Mouse (Mus musculus): ENCODE data around the gene Fgfr1op2. TPM values are rescaled to one million over a fixed set of nuclear protein-coding genes. Genes with fewer than 3 reads are reported as not detected.

Fgfr1op2 gene
- total and polyA plus RNA-seq, 3 experiments: 73.0 to 101 (median 94.1) TPM

DNA sequence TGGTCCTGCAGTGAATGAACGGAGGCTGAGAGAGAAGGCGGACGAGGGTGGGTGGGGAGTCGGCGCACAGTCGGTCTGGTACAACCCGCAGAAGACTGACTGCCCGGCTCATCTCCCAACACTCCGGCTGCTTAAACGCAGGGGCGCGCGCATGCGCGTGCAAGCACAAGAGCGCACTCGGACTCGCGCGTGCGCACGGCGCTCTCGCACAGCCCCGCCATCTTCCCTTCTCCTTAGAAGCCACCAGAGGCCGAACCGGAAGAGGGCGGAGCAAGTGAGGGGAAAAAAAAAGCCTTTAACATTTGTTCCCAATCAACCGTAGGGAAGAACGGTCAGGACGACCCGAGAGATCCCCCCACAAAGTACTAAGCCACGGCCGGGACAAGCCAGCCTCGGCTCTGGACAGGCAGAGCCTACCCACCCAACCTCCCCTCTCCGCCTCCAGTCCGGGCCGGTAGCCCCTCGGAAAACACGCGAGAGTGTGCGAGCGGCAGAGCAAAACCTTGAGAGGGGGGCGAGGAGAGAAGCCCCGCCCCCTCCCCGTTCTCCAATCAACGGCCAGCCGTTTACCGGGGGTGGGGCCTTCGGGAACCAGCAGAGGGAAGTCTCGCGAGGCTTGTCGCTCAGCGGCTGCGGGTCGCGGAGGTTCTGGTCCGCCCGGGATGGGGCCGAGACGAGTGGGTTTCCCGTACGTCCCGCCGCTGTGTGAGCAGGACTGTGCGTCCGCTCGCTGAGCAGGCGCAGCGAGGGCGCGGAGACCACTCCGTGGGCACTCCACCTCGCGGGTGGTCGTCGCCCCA is 507 bp downstream of the Fgfr1op2 start, which contains the start of gene Ints13 (continued):
- TF ChIP-seq JUND (conservative IDR thresholded peaks at IDR 0.05; ENCODE audit: low read depth, low read length) (no peak), JUN (IDR thresholded peaks at IDR 0.05; ENCODE audit: insufficient read depth, low read depth, low read length) (peak; percentile 29), MAFK (IDR thresholded peaks at IDR 0.05; ENCODE audit: insufficient replicate concordance, low read length) (no peak), USF1 (IDR thresholded peaks at IDR 0.05; ENCODE audit: low read depth, low read length) (no peak), BHLHE40 (IDR thresholded peaks at IDR 0.05; ENCODE audit: low read depth, low read length) (peak; percentile 38; the same call in 1 of the 2 replicates), E2F4 (IDR thresholded peaks at IDR 0.05; ENCODE audit: insufficient replicate concordance, low read depth, low read length) (peak; percentile 23; the same call in 1 of the 2 replicates), CHD2 (IDR thresholded peaks at IDR 0.05; ENCODE audit: low read length) (peak; percentile 98), POLR2A (IDR thresholded peaks at IDR 0.05; ENCODE audit: low read depth, low read length) (peak; percentile 94)

DNA sequence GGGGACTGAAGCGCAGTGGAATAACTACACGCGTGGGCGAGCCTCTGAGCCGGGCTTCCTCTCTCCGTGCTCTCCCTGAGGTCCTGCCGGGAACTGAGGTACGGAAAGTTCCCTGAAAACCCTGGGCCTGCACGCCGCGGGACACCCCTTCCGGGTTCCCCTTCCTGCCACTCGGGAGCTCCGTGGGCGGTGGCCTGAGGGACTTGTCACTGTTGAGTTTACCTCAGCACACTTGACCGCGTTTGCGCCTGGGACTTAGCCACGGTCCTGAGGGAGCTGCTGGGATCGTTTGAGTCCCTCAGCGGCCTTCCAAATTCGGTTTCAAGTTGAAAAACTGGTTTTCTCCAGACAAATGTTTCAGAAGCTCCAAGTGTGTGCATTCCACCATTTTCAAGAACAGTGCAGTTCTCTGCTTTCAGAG is 1.1 kb downstream of the Fgfr1op2 start:
- Histone ChIP-seq H3K9me3 (replicated peaks; ENCODE audit: low read length) (no peaks in the 10 kb centered on the region), H3K4me2 (ENCODE audit: insufficient read depth, low read depth, poor library complexity, severe bottlenecking) (peak overlapping the region; percentile 91; the same call in 1 of the 2 replicates), H3K4me1 (ENCODE audit: control insufficient read depth in 1 of 2, insufficient read depth in 2 of 2) (peaks cover 5 to 38% of the 10 kb centered on the region in 2 experiments; a peak in 3 of 4 replicates), H3K27ac (ENCODE audit: insufficient read depth, low read depth) (peak overlapping the region; percentile 85), H3K79me2 (replicated peaks; ENCODE audit: control insufficient read depth, extremely low read depth, insufficient read depth, poor library complexity, severe bottlenecking) (peaks cover 59% of the 10 kb centered on the region), H3K27me3 (replicated peaks) (no peaks in the 10 kb centered on the region), H3K36me3 (replicated peaks in 1 of 2; ENCODE audit: control insufficient read depth in 1 of 2, insufficient read depth in 1 of 2, low read length in 1 of 2) (peaks cover 3 to 11% of the 10 kb centered on the region in 2 experiments), H3K9ac (ENCODE audit: insufficient read depth, low read depth) (peak overlapping the region; percentile 88), H3K4me3 (replicated peaks in 1 of 3; ENCODE audit: low read depth in 2 of 3, low read length in 2 of 3, poor library complexity in 1 of 3) (peak overlapping the region; percentile 95 to 97 (median 96))
- in situ Hi-C loops (cut with MboI; ENCODE audit: low pct_ligation_motif_present, low pct_unique_long_range_greater_than_20kb, low sequenced_read_pairs) (no loop called here), dilution Hi-C loops (cut with MboI; ENCODE audit: extremely low pct_ligation_motif_present, extremely low pct_unique_long_range_greater_than_20kb, low sequenced_read_pairs) (no loop called here)
- TF ChIP-seq UBTF (IDR thresholded peaks at IDR 0.05; ENCODE audit: low read depth, low read length) (no peak), ELF1 (IDR thresholded peaks at IDR 0.05; ENCODE audit: low read depth, low read length) (peak; percentile 77), HCFC1 (IDR thresholded peaks at IDR 0.05; ENCODE audit: low read depth, low read length) (no peak), BHLHE40 (IDR thresholded peaks at IDR 0.05; ENCODE audit: low read depth, low read length) (peak; percentile 2; the same call in 1 of the 2 replicates), CTCF (conservative IDR thresholded peaks at IDR 0.05 in 1 of 2, IDR thresholded peaks at IDR 0.05 in 1 of 2; ENCODE audit: low read depth in 2 of 2, low read length in 2 of 2) (no peak), KAT2A (IDR thresholded peaks at IDR 0.05; ENCODE audit: insufficient replicate concordance, low read length) (0 out of 2 replicates have a peak, but pooled peaks have one; percentile 18), ZC3H11A (IDR thresholded peaks at IDR 0.05; ENCODE audit: low read depth, low read length) (no peak), E2F4 (IDR thresholded peaks at IDR 0.05; ENCODE audit: insufficient replicate concordance, low read depth, low read length) (no peak), ETS1 (conservative IDR thresholded peaks at IDR 0.05; ENCODE audit: low read depth, low read length) (no peak), NELFE (IDR thresholded peaks at IDR 0.05; ENCODE audit: low read depth, low read length) (no peak), PAX5 (IDR thresholded peaks at IDR 0.05; ENCODE audit: low read length) (no peak), SIN3A (IDR thresholded peaks at IDR 0.05; ENCODE audit: low read length) (peak; percentile 77; the same call in 1 of the 2 replicates), MEF2A (IDR thresholded peaks at IDR 0.05; ENCODE audit: borderline replicate concordance, low read depth, low read length) (no peak), EP300 (IDR thresholded peaks at IDR 0.05; ENCODE audit: low read length) (peak; percentile 16; the same call in 1 of the 2 replicates), ZNF384 (IDR thresholded peaks at IDR 0.05; ENCODE audit: low read depth, low read length) (no peak), POLR2A (IDR thresholded peaks at IDR 0.05; ENCODE audit: low read depth, low read length) (no peak), CHD2 (IDR thresholded peaks at IDR 0.05; ENCODE audit: low read length) (no peak), CHD1 (IDR thresholded peaks at IDR 0.05; ENCODE audit: low read depth, low read length) (no peak), RCOR1 (conservative IDR thresholded peaks at IDR 0.05; ENCODE audit: low read depth, low read length) (no peak), MXI1 (IDR thresholded peaks at IDR 0.05; ENCODE audit: low read depth, low read length) (peak; percentile 76), MYC (IDR thresholded peaks at IDR 0.05; ENCODE audit: low read depth, low read length) (no peak)
- peak; percentile 48 for DNase-seq (ENCODE audit: extremely low read depth)

Data from CH12.LX (cell line).